Mouse (Mus musculus): Measurements from ENCODE around the gene Spint2. TPM values are rescaled to one million over a fixed set of nuclear protein-coding genes. Genes with fewer than 3 reads are reported as not detected.
A peak's percentile ranks its signal among the peaks of the same experiment; 100 is the strongest.

Spint2 gene
- total RNA-seq, 1 experiment = 202 TPM

- H3K9me3 ChIP-seq (ENCODE audit: control insufficient read depth, insufficient read depth, low read depth, low read length) = no peaks in the 10 kb centered on the region
- in situ Hi-C loops (cut with MboI; ENCODE audit: low sequenced_read_pairs in 2 of 2, unreplicated experiment in 2 of 2) = no loop called here
- H3K9ac ChIP-seq (ENCODE audit: insufficient read depth, low read depth, low read length, poor library complexity, severe bottlenecking) = no peak overlapping the region
- DNase-seq (ENCODE audit: low read depth, low spot score) = no peak
- TF ChIP-seq CHD2 (IDR thresholded peaks at IDR 0.05; ENCODE audit: low read depth, low read length) (no peak), ZNF384 (IDR thresholded peaks at IDR 0.05; ENCODE audit: low read depth, low read length) (no peak), MAFK (IDR thresholded peaks at IDR 0.05; ENCODE audit: insufficient read depth, low read depth, low read length) (no peak), HCFC1 (IDR thresholded peaks at IDR 0.05; ENCODE audit: borderline replicate concordance, insufficient read depth, low read length) (no peak), ZC3H11A (IDR thresholded peaks at IDR 0.05; ENCODE audit: borderline replicate concordance, low read depth, low read length) (no peak)
- H3K27ac ChIP-seq (ENCODE audit: insufficient read depth, low read depth, low read length, poor library complexity, severe bottlenecking) = no peak overlapping the region
- peaks cover 4 to 20% of the 10 kb centered on the region in 2 experiments; a peak in 3 of 4 replicates for H3K4me1 ChIP-seq (ENCODE audit: control insufficient read depth in 2 of 2, insufficient read depth in 2 of 2, low read length in 2 of 2, poor library complexity in 1 of 2)
- H3K36me3 ChIP-seq (ENCODE audit: control insufficient read depth, insufficient read depth, low read length, poor library complexity, severe bottlenecking) = no peaks in the 10 kb centered on the region; the same call in 1 of the 2 replicates
- no peak overlapping the region for H3K4me3 ChIP-seq (ENCODE audit: insufficient read depth in 1 of 2, low read depth in 1 of 2, low read length in 2 of 2, poor library complexity in 1 of 2, severe bottlenecking in 1 of 2)
Observed at GRCm38 (mm10) chr7:29287481-29287880, 5.8 kb upstream of the Spint2 start.

- Histone ChIP-seq H3K9ac (ENCODE audit: insufficient read depth, low read depth, low read length, poor library complexity, severe bottlenecking) (no peak overlapping the region), H3K36me3 (ENCODE audit: control insufficient read depth, insufficient read depth, low read length, poor library complexity, severe bottlenecking) (no peaks in the 10 kb centered on the region), H3K4me3 (ENCODE audit: insufficient read depth in 1 of 2, low read depth in 1 of 2, low read length in 2 of 2, poor library complexity in 1 of 2, severe bottlenecking in 1 of 2) (no peak overlapping the region), H3K4me1 (ENCODE audit: control insufficient read depth in 2 of 2, insufficient read depth in 2 of 2, low read length in 2 of 2, poor library complexity in 1 of 2) (peaks cover 3 to 11% of the 10 kb centered on the region in 2 experiments; a peak in 1 of 4 replicates), H3K27ac (ENCODE audit: insufficient read depth, low read depth, low read length, poor library complexity, severe bottlenecking) (no peak overlapping the region), H3K9me3 (ENCODE audit: control insufficient read depth, insufficient read depth, low read depth, low read length) (no peaks in the 10 kb centered on the region)
- TF ChIP-seq ZNF384 (IDR thresholded peaks at IDR 0.05; ENCODE audit: low read depth, low read length) = no peak
- no peak for TF ChIP-seq ZC3H11A (IDR thresholded peaks at IDR 0.05; ENCODE audit: borderline replicate concordance, low read depth, low read length)
- no peak for TF ChIP-seq CHD2 (IDR thresholded peaks at IDR 0.05; ENCODE audit: low read depth, low read length)
- TF ChIP-seq HCFC1 (IDR thresholded peaks at IDR 0.05; ENCODE audit: borderline replicate concordance, insufficient read depth, low read length) = no peak
- TF ChIP-seq MAFK (IDR thresholded peaks at IDR 0.05; ENCODE audit: insufficient read depth, low read depth, low read length) = no peak
- DNase-seq (ENCODE audit: low read depth, low spot score) = no peak
- in situ Hi-C loops (cut with MboI; ENCODE audit: low sequenced_read_pairs in 2 of 2, unreplicated experiment in 2 of 2) = no loop called here
Observed at GRCm38 (mm10) chr7:29284523-29284922, 2.8 kb upstream of the Spint2 start.

- Histone ChIP-seq H3K36me3 (ENCODE audit: control insufficient read depth, insufficient read depth, low read length, poor library complexity, severe bottlenecking) (peaks cover 3% of the 10 kb centered on the region; the same call in 1 of the 2 replicates), H3K27ac (ENCODE audit: insufficient read depth, low read depth, low read length, poor library complexity, severe bottlenecking) (no peak overlapping the region), H3K4me1 (ENCODE audit: control insufficient read depth in 2 of 2, insufficient read depth in 2 of 2, low read length in 2 of 2, poor library complexity in 1 of 2) (peaks cover 3 to 11% of the 10 kb centered on the region in 2 experiments; a peak in 1 of 4 replicates), H3K9ac (ENCODE audit: insufficient read depth, low read depth, low read length, poor library complexity, severe bottlenecking) (no peak overlapping the region), H3K9me3 (ENCODE audit: control insufficient read depth, insufficient read depth, low read depth, low read length) (no peaks in the 10 kb centered on the region), H3K4me3 (ENCODE audit: insufficient read depth in 1 of 2, low read depth in 1 of 2, low read length in 2 of 2, poor library complexity in 1 of 2, severe bottlenecking in 1 of 2) (no peak overlapping the region)
- DNase-seq (ENCODE audit: low read depth, low spot score) = no peak
- in situ Hi-C loops (cut with MboI; ENCODE audit: low sequenced_read_pairs in 2 of 2, unreplicated experiment in 2 of 2) = no loop called here
- TF ChIP-seq CHD2 (IDR thresholded peaks at IDR 0.05; ENCODE audit: low read depth, low read length) (no peak), HCFC1 (IDR thresholded peaks at IDR 0.05; ENCODE audit: borderline replicate concordance, insufficient read depth, low read length) (no peak), ZNF384 (IDR thresholded peaks at IDR 0.05; ENCODE audit: low read depth, low read length) (no peak), MAFK (IDR thresholded peaks at IDR 0.05; ENCODE audit: insufficient read depth, low read depth, low read length) (no peak), ZC3H11A (IDR thresholded peaks at IDR 0.05; ENCODE audit: borderline replicate concordance, low read depth, low read length) (no peak)
Observed at GRCm38 (mm10) chr7:29283876-29284275, 2.2 kb upstream of the Spint2 start.

- Histone ChIP-seq H3K4me3 (ENCODE audit: insufficient read depth in 1 of 2, low read depth in 1 of 2, low read length in 2 of 2, poor library complexity in 1 of 2, severe bottlenecking in 1 of 2) (peak overlapping the region; percentile 85 to 92), H3K9ac (ENCODE audit: insufficient read depth, low read depth, low read length, poor library complexity, severe bottlenecking) (no peak overlapping the region), H3K4me1 (ENCODE audit: control insufficient read depth in 2 of 2, insufficient read depth in 2 of 2, low read length in 2 of 2, poor library complexity in 1 of 2) (peaks cover 3 to 13% of the 10 kb centered on the region in 2 experiments; a peak in 1 of 4 replicates), H3K27ac (ENCODE audit: insufficient read depth, low read depth, low read length, poor library complexity, severe bottlenecking) (no peak overlapping the region), H3K36me3 (ENCODE audit: control insufficient read depth, insufficient read depth, low read length, poor library complexity, severe bottlenecking) (peaks cover 7% of the 10 kb centered on the region; the same call in 1 of the 2 replicates), H3K9me3 (ENCODE audit: control insufficient read depth, insufficient read depth, low read depth, low read length) (no peaks in the 10 kb centered on the region)
- no peak for DNase-seq (ENCODE audit: low read depth, low spot score)
- TF ChIP-seq CHD2 (IDR thresholded peaks at IDR 0.05; ENCODE audit: low read depth, low read length) (no peak), HCFC1 (IDR thresholded peaks at IDR 0.05; ENCODE audit: borderline replicate concordance, insufficient read depth, low read length) (no peak), MAFK (IDR thresholded peaks at IDR 0.05; ENCODE audit: insufficient read depth, low read depth, low read length) (no peak), ZC3H11A (IDR thresholded peaks at IDR 0.05; ENCODE audit: borderline replicate concordance, low read depth, low read length) (no peak), ZNF384 (IDR thresholded peaks at IDR 0.05; ENCODE audit: low read depth, low read length) (no peak)
- in situ Hi-C loops (cut with MboI; ENCODE audit: low sequenced_read_pairs in 2 of 2, unreplicated experiment in 2 of 2) = no loop called here
Observed at GRCm38 (mm10) chr7:29282074-29282554, 402 bp upstream of the Spint2 start.

Measured in ES-E14 (cell line).